Mouse (Mus musculus) kidney, embryonic 15.5 days (tissue): ENCODE measurements at regions not wholly inside any gene's neighbourhood (a gene's known extent, or its start where the extent isn't known, plus 50 kb on each side); places are given as distances from the start of the nearest gene placed in this dataset.

Source experiments
- ATAC-seq: fragments of 200-750 bp; cut with Nextera tagmentation; replicated peaks from 2 replicates; pipeline ENCODE4 v1.8.0; 2017; ENCODE audit warnings: moderate TSS enrichment; ENCODE audit not compliant: low FRiP score
- H3K27ac ChIP-seq: fragments of 300-500 bp; sonication (generic); 2 replicates; pipeline ENCODE4 v1.5.1; 2015; ENCODE audit warnings: mild to moderate bottlenecking, inconsistent platforms
- H3K27me3 ChIP-seq: fragments of 300-500 bp; sonication (generic); 2 replicates; pipeline ENCODE4 v1.6.1; 2015; ENCODE audit warnings: inconsistent platforms
- H3K36me3 ChIP-seq: fragments of 300-500 bp; sonication (generic); 2 replicates; pipeline ENCODE4 v1.6.1; 2015; ENCODE audit warnings: inconsistent platforms
- H3K4me1 ChIP-seq: fragments of 300-500 bp; sonication (generic); 2 replicates; pipeline ENCODE4 v1.6.1; 2015; ENCODE audit warnings: inconsistent platforms
- H3K4me2 ChIP-seq: fragments of 300-500 bp; sonication (generic); 2 replicates; pipeline ENCODE4 v1.6.1; 2015; ENCODE audit warnings: moderate library complexity, mild to moderate bottlenecking, inconsistent platforms
- H3K4me3 ChIP-seq: fragments of 300-500 bp; sonication (generic); replicated peaks from 2 replicates; pipeline ENCODE4 v1.5.1; 2015; ENCODE audit warnings: mild to moderate bottlenecking, inconsistent platforms
- H3K9ac ChIP-seq: fragments of 300-500 bp; sonication (generic); 2 replicates; pipeline ENCODE4 v1.6.1; 2015; ENCODE audit warnings: mild to moderate bottlenecking, inconsistent platforms
- H3K9me3 ChIP-seq: fragments of 300-500 bp; sonication (generic); replicated peaks from 2 replicates; pipeline ENCODE4 v1.6.1; 2016; ENCODE audit warnings: inconsistent platforms
- WGBS: fragments of 180-500 bp; shearing (Covaris S2); methylation state at CpG from one replicate; pipeline ENCODE4 v1.1.7; 2015; ENCODE audit warnings: mixed read lengths; 5-methylcytosine and 5-hydroxymethylcytosine counted together

DNA sequence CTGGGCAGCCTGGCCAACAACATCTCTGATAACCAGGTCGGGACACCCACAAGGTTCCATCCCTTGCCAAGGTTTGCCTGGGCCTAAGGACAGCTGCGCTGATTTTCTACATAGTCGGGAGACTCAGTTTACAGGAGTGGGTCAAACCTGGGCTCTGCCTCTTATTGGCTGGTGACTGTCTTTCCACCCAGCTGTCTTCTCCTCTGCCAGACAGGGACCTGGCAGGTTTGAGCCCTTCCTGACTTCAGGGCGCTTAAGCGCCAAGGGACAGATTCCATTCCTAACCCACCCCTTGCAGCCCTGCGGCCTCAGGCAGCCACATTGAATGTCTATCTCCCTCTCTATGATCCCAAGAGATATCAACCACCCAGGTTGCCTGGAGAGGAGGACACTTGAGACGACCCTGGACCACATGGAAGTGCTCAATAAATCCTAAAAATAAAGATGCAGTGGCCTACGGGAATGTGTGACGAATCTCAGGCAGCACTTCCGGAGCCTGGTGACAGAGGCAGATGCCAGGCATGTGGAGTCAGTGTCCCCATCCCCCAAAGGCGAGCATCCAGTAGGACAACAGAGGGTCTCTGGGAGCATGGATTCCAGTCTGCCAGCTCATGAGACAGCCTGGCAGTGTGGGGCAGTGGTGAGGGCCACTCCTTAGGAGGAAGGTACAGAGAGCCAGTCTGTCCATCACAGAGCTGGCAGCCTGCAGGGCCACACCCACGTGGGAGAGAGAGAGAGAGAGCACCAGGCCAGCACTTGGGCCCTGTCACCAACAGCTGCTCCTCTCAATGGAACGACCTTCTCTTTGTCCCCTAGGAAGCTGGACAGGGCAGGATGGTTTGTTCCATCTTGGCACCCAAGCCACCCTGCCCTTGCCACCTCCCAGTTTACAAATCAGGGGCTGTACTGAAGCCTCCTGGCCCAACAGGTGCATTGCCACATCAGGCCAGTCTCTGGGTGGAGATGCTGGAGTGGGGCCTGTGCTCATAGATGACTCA, 63.8 kb upstream of the Slc6a6 start:
- WGBS = 74% methylated on average over 13 of the region's 13 CpGs
- H3K4me3 ChIP-seq = no peak overlapping the region
- H3K4me1 ChIP-seq = peaks cover 20% of the 10 kb centered on the region
- no peaks in the 10 kb centered on the region for H3K27me3 ChIP-seq
- H3K9me3 ChIP-seq = no peaks in the 10 kb centered on the region
- H3K27ac ChIP-seq = no peak overlapping the region
- no peaks in the 10 kb centered on the region for H3K36me3 ChIP-seq
- ATAC-seq = no peak
- no peak overlapping the region for H3K4me2 ChIP-seq
- no peak overlapping the region for H3K9ac ChIP-seq

DNA sequence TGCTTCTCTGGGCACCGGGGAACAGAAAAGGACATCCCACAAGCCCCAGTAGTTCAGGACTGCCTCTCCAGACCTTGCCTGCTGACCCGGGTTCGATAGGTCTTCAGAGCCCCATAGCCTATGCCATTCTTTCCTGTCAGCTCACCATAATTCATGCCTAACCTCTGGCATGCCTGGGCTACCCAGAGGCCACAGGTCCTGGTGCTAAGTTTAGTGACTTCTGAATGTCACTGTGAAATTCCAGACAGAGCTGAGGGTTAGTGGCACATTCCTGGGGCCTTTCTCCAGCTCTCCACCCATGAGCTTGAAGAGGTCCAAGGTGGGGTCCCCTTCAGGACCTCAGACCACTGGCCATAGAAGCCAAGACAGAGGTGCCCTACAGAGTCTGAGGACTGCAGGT, 62.4 kb upstream of the Slc6a6 start:
- H3K4me3 ChIP-seq = no peak overlapping the region
- no peak overlapping the region for H3K4me2 ChIP-seq
- H3K9me3 ChIP-seq = no peaks in the 10 kb centered on the region
- ATAC-seq = no peak
- H3K4me1 ChIP-seq = peaks cover 18% of the 10 kb centered on the region
- WGBS = 79% methylated on average over 3 of the region's 3 CpGs
- H3K9ac ChIP-seq = no peak overlapping the region
- H3K36me3 ChIP-seq = no peaks in the 10 kb centered on the region
- H3K27ac ChIP-seq = no peak overlapping the region
- no peaks in the 10 kb centered on the region for H3K27me3 ChIP-seq

DNA sequence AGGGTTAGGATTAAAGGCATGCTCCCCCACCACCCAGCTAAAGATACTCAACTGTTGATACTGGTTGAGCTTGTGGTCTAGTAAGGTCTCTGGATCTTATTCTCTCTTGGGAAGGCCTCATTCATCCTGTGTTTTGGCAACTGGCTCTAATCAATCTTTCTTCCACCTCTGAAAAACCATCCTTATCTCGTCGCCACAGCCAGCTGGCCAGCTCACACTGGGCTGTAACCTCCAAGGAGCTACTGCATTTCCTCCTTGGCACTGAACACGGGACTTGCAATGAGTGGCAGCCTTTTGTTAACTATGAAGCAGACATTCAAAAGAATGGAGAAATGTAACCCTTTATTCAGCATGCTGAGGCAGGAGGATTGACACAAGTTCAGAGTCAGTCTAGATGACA, 61.4 kb upstream of the Slc6a6 start:
- H3K4me3 ChIP-seq = no peak overlapping the region
- WGBS = 70% methylated on average over 3 of the region's 3 CpGs
- H3K9me3 ChIP-seq = no peaks in the 10 kb centered on the region
- peaks cover 8% of the 10 kb centered on the region for H3K4me1 ChIP-seq
- no peak overlapping the region for H3K4me2 ChIP-seq
- no peaks in the 10 kb centered on the region for H3K36me3 ChIP-seq
- no peak for ATAC-seq
- no peak overlapping the region for H3K9ac ChIP-seq
- no peak overlapping the region for H3K27ac ChIP-seq
- H3K27me3 ChIP-seq = no peaks in the 10 kb centered on the region

GRCm38 (mm10) chr6:91623646-91624045, 60.2 kb upstream of the Slc6a6 start:
- Histone ChIP-seq H3K9ac (no peak overlapping the region), H3K27me3 (no peaks in the 10 kb centered on the region), H3K36me3 (no peaks in the 10 kb centered on the region), H3K4me1 (0 out of 2 replicates have a peak, but pooled peaks cover 4% of the 10 kb centered on the region), H3K4me3 (no peak overlapping the region), H3K27ac (no peak overlapping the region), H3K4me2 (no peak overlapping the region), H3K9me3 (no peaks in the 10 kb centered on the region)
- ATAC-seq = no peak
- 87% methylated on average over 4 of the region's 4 CpGs for WGBS

GRCm38 (mm10) chr6:91629230-91629629, 54.6 kb upstream of the Slc6a6 start:
- ATAC-seq = no peak
- H3K36me3 ChIP-seq = no peaks in the 10 kb centered on the region

DNA sequence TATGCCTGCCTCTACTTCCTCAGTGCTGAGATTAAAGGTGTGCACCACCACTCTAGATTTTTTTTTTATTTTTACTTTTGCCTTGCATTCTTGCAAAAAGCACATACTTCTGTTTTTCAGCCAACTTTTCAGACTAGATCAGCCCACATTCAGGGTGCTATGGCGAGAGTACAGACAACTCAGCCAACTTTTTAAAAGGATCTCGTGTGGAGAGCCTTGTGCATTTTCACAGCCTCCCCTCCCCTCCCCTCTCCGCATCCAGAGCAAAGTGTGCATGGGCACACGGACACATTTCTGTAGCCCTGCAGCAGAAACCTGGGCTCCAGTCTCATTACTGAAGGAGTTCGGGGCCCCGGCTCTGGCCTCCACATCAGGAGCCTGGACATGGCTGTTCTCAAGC, 52.6 kb upstream of the Slc6a6 start:
- ATAC-seq = no peak
- Histone ChIP-seq H3K36me3 (no peaks in the 10 kb centered on the region), H3K9ac (no peak overlapping the region), H3K9me3 (no peaks in the 10 kb centered on the region; the same call in 1 of the 2 replicates), H3K4me2 (no peak overlapping the region), H3K27me3 (no peaks in the 10 kb centered on the region), H3K4me1 (no peaks in the 10 kb centered on the region), H3K27ac (no peak overlapping the region), H3K4me3 (no peak overlapping the region)
- WGBS = 91% methylated on average over 6 of the region's 6 CpGs

More at GRCm38 (mm10) chr6:91629230-91629629, 54.6 kb upstream of the Slc6a6 start:
- H3K27me3 ChIP-seq = no peaks in the 10 kb centered on the region
- no peaks in the 10 kb centered on the region for H3K4me1 ChIP-seq
- no peak overlapping the region for H3K4me3 ChIP-seq
- no peak overlapping the region for H3K4me2 ChIP-seq
- no peak overlapping the region for H3K27ac ChIP-seq
- no peak overlapping the region for H3K9ac ChIP-seq
- no peaks in the 10 kb centered on the region; the same call in 1 of the 2 replicates for H3K9me3 ChIP-seq
- WGBS = 86% methylated on average over 4 of the region's 4 CpGs
